Mouse (Mus musculus): ENCODE measurements around the gene Fer. TPM values are rescaled to one million over a fixed set of nuclear protein-coding genes. Genes with fewer than 3 reads are reported as not detected.
"Not testable (repeated sequence)": the region's sequence is repeated elsewhere in the genome, so short reads cannot be mapped to it uniquely, and the experiment has no call there.

Fer gene
- polyA plus RNA-seq, 1 experiment: 25.0 TPM

DNA sequence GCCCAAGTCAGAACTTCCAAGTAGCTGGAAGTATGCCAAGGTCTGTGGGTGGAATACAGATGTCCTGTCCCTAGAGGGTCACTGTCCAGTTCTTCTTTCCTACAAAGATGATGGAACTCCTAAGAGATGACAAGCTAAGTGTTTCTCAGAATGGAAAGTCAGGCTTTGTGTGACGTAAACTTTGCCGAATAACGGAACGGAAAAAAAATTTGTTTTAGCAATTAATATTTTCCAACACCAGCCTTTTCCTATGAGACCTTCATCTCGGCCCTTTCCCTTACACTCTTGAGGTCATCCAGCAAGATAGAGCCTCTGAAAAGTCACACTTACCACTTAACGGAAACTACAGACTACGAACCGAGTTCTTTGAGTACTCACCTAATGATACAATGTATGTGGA is 24.7 kb upstream of the Fer start:
- Histone ChIP-seq H3K27ac (ENCODE audit: insufficient read depth, low read depth, low read length) (no peak overlapping the region), H3K4me1 (ENCODE audit: control insufficient read depth, insufficient read depth, low read length) (no peaks in the 10 kb centered on the region), H3K4me3 (ENCODE audit: insufficient read depth, low read length) (no peak overlapping the region)
- TF ChIP-seq CTCF (IDR thresholded peaks at IDR 0.05; ENCODE audit: low read depth, low read length): no peak

DNA sequence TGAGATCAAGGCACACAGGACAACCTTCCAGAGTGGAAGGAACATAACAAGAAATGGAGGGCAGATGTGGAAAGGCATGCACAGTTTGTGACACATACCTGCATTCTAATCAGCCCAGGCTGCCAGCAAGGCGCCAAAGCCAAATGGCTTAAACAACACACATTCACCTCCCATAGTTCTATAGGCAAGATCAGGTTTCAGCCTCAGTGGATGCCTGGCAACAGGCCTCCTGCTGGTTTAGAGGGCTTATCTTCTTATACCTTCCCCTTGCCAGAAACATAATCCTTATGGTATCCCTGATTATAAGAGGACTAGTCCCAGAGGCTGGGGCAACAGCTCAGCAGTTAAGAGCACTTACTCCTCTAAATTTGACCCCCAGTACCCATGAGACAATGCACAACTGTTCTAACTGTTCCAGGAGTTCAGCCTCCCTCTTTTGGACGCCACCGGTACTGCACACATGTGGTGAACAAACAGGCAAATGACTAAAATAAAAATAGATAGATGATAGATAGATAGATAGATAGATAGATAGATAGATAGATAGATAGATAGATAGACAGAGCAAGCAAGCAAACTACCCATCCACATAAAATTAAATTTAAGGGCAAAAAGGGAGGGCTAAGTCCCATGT is 23.1 kb upstream of the Fer start:
- H3K4me1 ChIP-seq (ENCODE audit: control insufficient read depth, insufficient read depth, low read length): no peaks in the 10 kb centered on the region
- no peak overlapping the region for H3K4me3 ChIP-seq (ENCODE audit: insufficient read depth, low read length)
- TF ChIP-seq POLR2A (IDR thresholded peaks at IDR 0.05; ENCODE audit: borderline replicate concordance, low read depth, low read length) (no peak), CTCF (IDR thresholded peaks at IDR 0.05; ENCODE audit: low read depth, low read length) (no peak)
- no peak overlapping the region for H3K27ac ChIP-seq (ENCODE audit: insufficient read depth, low read depth, low read length)

DNA sequence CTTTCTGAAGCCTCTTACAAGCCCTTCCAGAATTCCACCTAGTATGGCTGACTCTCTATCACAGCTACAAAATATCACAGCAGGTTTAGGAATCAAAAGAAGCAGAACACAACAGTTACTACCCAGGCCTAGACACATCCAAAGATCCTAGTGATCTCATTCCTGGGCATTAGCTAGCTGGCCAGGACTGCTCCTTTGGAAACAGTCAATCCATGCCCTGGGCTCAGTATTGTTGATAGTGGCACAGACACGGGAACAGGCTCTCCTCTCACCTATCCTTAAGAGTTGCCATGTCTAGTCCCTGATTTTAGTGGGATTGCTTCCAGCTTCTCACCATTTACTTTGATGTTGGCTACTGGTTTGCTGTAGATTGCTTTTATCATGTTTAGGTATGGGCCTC is 20.6 kb upstream of the Fer start:
- Histone ChIP-seq H3K4me1 (ENCODE audit: control insufficient read depth, insufficient read depth, low read length) (no peaks in the 10 kb centered on the region), H3K27ac (ENCODE audit: insufficient read depth, low read depth, low read length) (no peak overlapping the region), H3K4me3 (ENCODE audit: insufficient read depth, low read length) (no peak overlapping the region)
- no peak for TF ChIP-seq POLR2A (IDR thresholded peaks at IDR 0.05; ENCODE audit: borderline replicate concordance, low read depth, low read length)
- no peak for TF ChIP-seq CTCF (IDR thresholded peaks at IDR 0.05; ENCODE audit: low read depth, low read length)

DNA sequence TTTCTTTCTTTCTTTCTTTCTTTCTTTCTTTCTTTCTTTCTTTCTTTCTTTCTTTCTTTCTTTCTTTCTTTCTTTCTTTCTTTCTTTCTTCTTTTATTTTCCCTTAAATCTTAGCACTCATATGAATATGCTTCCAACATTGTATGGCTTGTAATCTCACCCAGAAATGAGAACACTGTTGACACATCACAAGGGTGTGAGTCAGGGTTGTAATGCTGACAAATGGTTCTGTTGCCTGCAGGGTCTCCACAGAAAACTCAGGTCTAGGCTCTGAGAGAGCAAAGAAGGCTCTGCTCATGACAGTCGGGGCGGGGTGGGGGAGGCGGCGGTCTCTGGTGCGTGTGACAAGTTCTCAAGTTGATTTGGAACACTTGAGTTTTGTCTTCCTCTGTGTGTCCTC is 17.9 kb upstream of the Fer start:
- no peak for TF ChIP-seq POLR2A (IDR thresholded peaks at IDR 0.05; ENCODE audit: borderline replicate concordance, low read depth, low read length)
- no peak for TF ChIP-seq CTCF (IDR thresholded peaks at IDR 0.05; ENCODE audit: low read depth, low read length)
- peaks cover 3% of the 10 kb centered on the region for H3K4me1 ChIP-seq (ENCODE audit: control insufficient read depth, insufficient read depth, low read length)
- no peak overlapping the region for H3K4me3 ChIP-seq (ENCODE audit: insufficient read depth, low read length)
- H3K27ac ChIP-seq (ENCODE audit: insufficient read depth, low read depth, low read length): no peak overlapping the region

DNA sequence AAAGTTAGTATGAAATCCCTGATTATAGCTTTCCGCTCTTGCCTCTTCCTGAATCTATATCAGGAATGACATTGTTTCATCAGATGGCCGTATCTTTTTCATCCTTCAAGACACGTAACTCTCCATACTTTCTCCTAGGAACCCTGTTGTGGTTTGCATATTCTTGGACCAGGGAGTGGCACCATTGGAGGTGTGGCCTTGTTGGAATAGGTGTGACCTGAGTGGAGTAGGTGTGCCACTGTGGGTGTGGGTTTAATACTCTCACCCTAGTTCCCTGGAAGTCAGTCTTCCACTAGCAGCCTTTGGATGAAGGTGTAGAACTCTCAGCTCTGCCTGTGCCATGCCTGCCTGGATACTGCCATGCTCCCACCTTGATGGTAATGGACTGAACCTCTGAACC is 17.1 kb upstream of the Fer start:
- H3K27ac ChIP-seq (ENCODE audit: insufficient read depth, low read depth, low read length); H3K4me1 ChIP-seq (ENCODE audit: control insufficient read depth, insufficient read depth, low read length); H3K4me3 ChIP-seq (ENCODE audit: insufficient read depth, low read length): not testable (repeated sequence)

DNA sequence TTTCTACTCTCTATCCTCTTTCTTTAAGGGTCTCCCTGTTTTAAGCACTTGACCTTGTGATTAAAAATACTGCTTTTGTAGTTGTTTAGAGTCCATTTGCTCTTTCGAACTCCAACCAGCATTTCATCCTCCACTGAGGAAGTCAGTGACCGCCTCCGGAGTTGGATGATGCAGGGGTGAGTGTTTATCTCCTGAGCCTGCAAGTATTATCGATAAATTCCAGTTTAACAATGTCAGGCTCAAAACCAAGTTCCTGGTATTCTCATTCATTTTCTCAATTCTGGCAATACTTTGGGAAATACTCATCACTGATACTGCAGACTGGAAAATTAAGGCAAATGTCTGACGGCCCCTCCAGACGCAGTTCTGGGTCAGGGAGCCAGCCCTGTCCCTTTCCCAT is 13.7 kb upstream of the Fer start:
- peaks cover 3% of the 10 kb centered on the region for H3K4me1 ChIP-seq (ENCODE audit: control insufficient read depth, insufficient read depth, low read length)
- peak overlapping the region; percentile 17; the same call in 1 of the 2 replicates for H3K27ac ChIP-seq (ENCODE audit: insufficient read depth, low read depth, low read length)
- peak overlapping the region; percentile 66 for H3K4me3 ChIP-seq (ENCODE audit: insufficient read depth, low read length)
- TF ChIP-seq POLR2A (IDR thresholded peaks at IDR 0.05; ENCODE audit: borderline replicate concordance, low read depth, low read length) (no peak), CTCF (IDR thresholded peaks at IDR 0.05; ENCODE audit: low read depth, low read length) (no peak)

DNA sequence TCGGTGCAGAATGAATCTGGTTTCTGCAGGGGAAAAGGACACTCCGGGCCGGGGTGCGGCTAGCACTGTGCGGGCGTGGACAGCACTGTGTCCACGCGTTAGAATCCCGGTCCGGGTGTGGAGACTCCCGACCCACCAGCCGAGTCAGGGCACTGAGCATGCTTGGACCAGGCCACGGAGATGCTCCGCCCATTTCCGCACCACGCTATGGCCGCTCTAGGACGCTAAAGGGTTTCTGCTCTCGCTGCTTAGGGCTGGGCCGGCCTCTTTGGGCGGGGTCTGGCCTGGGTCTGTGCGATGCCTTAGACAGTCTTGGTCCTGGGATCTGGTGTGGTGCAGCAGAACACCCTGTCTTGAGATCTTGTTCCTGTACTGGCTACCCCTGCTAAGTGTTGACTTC is 13.3 kb upstream of the Fer start:
- H3K4me1 ChIP-seq (ENCODE audit: control insufficient read depth, insufficient read depth, low read length): peaks cover 3% of the 10 kb centered on the region
- peak overlapping the region; percentile 17; the same call in 1 of the 2 replicates for H3K27ac ChIP-seq (ENCODE audit: insufficient read depth, low read depth, low read length)
- peak overlapping the region; percentile 66 for H3K4me3 ChIP-seq (ENCODE audit: insufficient read depth, low read length)
- TF ChIP-seq CTCF (IDR thresholded peaks at IDR 0.05; ENCODE audit: low read depth, low read length) (no peak), POLR2A (IDR thresholded peaks at IDR 0.05; ENCODE audit: borderline replicate concordance, low read depth, low read length) (no peak)

DNA sequence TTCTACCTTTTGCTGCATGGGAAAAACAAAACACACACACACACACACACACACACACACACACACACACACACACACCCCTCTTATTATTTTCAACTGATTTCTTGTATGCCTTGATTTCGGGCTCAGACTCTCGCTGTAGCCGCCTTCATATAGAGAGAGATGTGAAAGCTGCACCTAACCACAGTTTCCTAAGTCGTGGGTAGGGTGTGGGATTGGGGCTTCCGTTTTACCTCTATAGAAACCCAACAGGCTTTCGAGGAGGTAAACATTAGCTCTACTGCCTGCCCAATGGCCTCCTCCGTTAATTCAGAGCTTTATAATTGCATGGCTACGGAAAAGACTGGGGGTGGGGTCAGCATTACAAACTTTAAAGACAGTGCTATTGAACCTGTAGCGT is 12.8 kb upstream of the Fer start:
- H3K4me3 ChIP-seq (ENCODE audit: insufficient read depth, low read length): no peak overlapping the region
- H3K27ac ChIP-seq (ENCODE audit: insufficient read depth, low read depth, low read length): no peak overlapping the region
- TF ChIP-seq POLR2A (IDR thresholded peaks at IDR 0.05; ENCODE audit: borderline replicate concordance, low read depth, low read length) (no peak), CTCF (IDR thresholded peaks at IDR 0.05; ENCODE audit: low read depth, low read length) (no peak)
- peaks cover 3% of the 10 kb centered on the region for H3K4me1 ChIP-seq (ENCODE audit: control insufficient read depth, insufficient read depth, low read length)

DNA sequence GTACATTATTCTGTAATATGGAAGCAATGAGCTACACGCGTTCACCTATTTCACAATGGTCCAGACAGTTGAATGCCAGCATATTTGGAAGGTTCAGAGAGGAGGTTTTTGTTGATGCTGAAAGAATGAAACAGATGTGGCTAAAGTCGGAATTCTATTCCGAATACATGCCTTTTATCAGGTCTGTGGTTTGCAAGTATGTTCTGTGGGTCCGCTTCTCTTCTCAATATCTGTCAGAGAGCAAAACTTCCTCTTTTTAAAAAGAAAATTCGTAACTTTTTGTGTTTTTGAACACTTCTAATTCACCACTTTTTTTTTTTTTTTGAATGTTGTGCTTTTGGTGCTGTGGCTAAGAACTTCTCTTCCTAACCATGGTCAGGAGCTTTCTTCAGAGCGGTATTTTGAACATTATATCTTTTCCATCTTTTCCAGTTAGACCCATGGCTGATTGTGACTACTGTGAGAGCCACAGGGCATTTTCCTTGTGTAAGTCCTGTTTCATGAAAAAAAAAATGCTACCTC is 5.8 kb upstream of the Fer start:
- no peak overlapping the region for H3K4me3 ChIP-seq (ENCODE audit: insufficient read depth, low read length)
- H3K4me1 ChIP-seq (ENCODE audit: control insufficient read depth, insufficient read depth, low read length): peaks cover 7% of the 10 kb centered on the region; the same call in 1 of the 2 replicates
- TF ChIP-seq CTCF (IDR thresholded peaks at IDR 0.05; ENCODE audit: low read depth, low read length) (no peak), POLR2A (IDR thresholded peaks at IDR 0.05; ENCODE audit: borderline replicate concordance, low read depth, low read length) (no peak)
- H3K27ac ChIP-seq (ENCODE audit: insufficient read depth, low read depth, low read length): no peak overlapping the region

DNA sequence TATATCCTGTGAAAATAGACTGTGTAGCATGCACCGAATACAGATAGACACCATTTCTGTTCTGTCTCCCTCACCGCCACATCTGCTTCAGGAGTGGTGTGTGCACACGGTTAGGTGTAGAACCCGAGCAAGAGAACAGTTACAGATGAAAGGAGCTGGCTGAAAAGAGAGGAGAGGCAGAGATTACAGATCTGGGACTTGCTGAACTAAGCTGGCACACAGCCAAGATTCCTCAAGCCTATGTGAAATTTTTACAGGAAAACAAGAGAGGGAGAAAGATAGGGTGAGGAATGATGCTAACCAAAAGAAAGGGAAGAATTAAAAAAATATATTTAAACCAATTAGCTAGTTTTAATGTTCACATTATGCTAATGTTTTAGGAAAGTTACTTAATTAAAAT is 1.9 kb upstream of the Fer start:
- Histone ChIP-seq H3K4me3 (ENCODE audit: insufficient read depth, low read length) (no peak overlapping the region), H3K4me1 (ENCODE audit: control insufficient read depth, insufficient read depth, low read length) (peaks cover 14% of the 10 kb centered on the region), H3K27ac (ENCODE audit: insufficient read depth, low read depth, low read length) (no peak overlapping the region)
- no peak for TF ChIP-seq CTCF (IDR thresholded peaks at IDR 0.05; ENCODE audit: low read depth, low read length)
- TF ChIP-seq POLR2A (IDR thresholded peaks at IDR 0.05; ENCODE audit: borderline replicate concordance, low read depth, low read length): no peak

DNA sequence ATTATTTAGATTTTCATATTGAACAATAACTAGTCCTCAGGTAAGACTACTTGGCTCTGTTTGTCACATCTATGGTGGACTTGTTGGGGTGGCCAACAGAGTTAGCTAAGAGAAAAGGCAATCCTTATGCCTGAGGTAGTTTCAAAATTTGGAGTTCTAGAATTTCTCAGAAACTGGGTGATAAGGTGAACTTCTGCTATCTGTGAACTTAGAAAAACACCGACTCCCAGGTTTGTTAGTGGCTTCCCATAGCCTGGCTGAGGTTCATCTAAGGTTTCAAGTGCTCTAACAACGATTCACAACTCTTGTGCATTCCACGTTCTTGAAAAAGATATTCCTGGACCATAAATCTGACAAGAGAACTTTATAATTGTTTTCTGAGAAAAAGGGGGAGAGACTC is 463 bp upstream of the Fer start:
- no peak overlapping the region for H3K27ac ChIP-seq (ENCODE audit: insufficient read depth, low read depth, low read length)
- TF ChIP-seq CTCF (IDR thresholded peaks at IDR 0.05; ENCODE audit: low read depth, low read length) (no peak), POLR2A (IDR thresholded peaks at IDR 0.05; ENCODE audit: borderline replicate concordance, low read depth, low read length) (no peak)
- H3K4me1 ChIP-seq (ENCODE audit: control insufficient read depth, insufficient read depth, low read length): peaks cover 8% of the 10 kb centered on the region
- no peak overlapping the region for H3K4me3 ChIP-seq (ENCODE audit: insufficient read depth, low read length)
